Mouse (Mus musculus) E14TG2a.4 (cell line): Measurements from ENCODE around the gene 1700028J19Rik.

Experiments used
- H3K27me3 ChIP-seq: 2 replicates; pipeline ENCODE4 v1.6.1; 2014; ENCODE audit warnings: low read length, control low read depth; ENCODE audit not compliant: insufficient read depth
- H3K36me3 ChIP-seq: 2 replicates; pipeline ENCODE4 v1.6.1; 2014; ENCODE audit warnings: low read length, control low read depth; ENCODE audit not compliant: insufficient read depth
- H3K4me1 ChIP-seq: replicated peaks from 2 replicates; pipeline ENCODE4 v1.6.1; 2014; ENCODE audit warnings: low read depth, low read length, control low read depth
- H3K4me3 ChIP-seq: replicated peaks from 2 replicates; pipeline ENCODE4 v1.5.1; 2014; ENCODE audit warnings: mild to moderate bottlenecking, low read length
- H3K9me3 ChIP-seq: 2 replicates; pipeline ENCODE4 v1.6.1; 2014; ENCODE audit warnings: low read length, control low read depth
- CTCF ChIP-seq: conservative IDR thresholded peaks from 2 replicates; pipeline ENCODE4 v1.5.1; 2014; ENCODE audit warnings: low read length
- NANOG ChIP-seq: IDR thresholded peaks from 2 replicates; pipeline ENCODE4 v1.6.1; 2014; ENCODE audit warnings: borderline replicate concordance, low read length, mixed read lengths
- POU5F1 ChIP-seq: IDR thresholded peaks from 2 replicates; pipeline ENCODE4 v1.6.1; 2014; ENCODE audit warnings: low read length, borderline replicate concordance

1700028J19Rik gene

DNA sequence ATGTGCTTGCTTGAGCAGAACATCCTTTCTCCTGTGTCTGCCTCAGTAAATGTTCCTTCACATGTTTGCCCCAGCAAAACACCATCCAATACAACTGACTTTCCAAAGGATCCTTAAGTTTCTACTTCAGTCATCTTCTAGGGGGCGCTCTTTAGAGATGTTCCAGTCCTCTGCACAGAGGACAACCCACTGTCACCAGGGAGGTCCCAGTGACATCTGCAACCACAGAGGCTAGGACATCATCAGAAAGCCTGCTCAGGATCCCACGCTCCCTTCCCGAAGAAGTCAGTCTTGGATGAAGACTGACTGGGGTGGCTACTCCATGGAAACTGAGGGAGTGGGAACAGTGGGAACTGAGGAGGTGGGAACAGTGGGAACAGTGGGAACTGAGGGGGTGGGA, 29.1 kb upstream of the 1700028J19Rik start:
- no peak for TF ChIP-seq CTCF
- TF ChIP-seq POU5F1, result no peak
- TF ChIP-seq NANOG, result no peak
- no peak overlapping the region for H3K4me3 ChIP-seq
- H3K36me3 ChIP-seq, result no peaks in the 10 kb centered on the region
- H3K9me3 ChIP-seq, result no peaks in the 10 kb centered on the region
- H3K27me3 ChIP-seq, result no peaks in the 10 kb centered on the region
- peaks cover 56% of the 10 kb centered on the region for H3K4me1 ChIP-seq

DNA sequence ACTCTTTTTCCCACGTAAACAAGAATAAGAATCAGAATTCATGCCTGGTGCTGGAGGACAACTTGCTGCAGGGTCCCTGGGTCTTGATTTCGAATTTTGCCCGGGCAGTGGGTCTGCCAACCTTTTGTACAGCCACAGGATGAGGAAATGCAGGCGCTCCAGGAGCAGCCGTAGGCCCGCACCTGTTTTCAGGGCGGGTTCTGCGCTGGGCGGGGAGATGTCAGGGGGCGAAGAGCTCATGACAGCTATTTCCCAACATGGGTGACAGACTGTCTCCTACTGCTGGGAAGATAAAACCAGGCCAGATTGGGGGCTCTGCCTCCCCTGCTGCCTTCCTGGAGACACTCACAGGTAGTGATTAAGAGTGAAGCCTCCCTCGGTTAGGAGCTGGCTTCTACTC, 27.6 kb upstream of the 1700028J19Rik start:
- Histone ChIP-seq H3K36me3 (no peaks in the 10 kb centered on the region), H3K27me3 (no peaks in the 10 kb centered on the region), H3K4me1 (peaks cover 56% of the 10 kb centered on the region), H3K9me3 (no peaks in the 10 kb centered on the region), H3K4me3 (peak overlapping the region; percentile 50)
- no peak for TF ChIP-seq NANOG
- no peak for TF ChIP-seq CTCF
- TF ChIP-seq POU5F1, result no peak

DNA sequence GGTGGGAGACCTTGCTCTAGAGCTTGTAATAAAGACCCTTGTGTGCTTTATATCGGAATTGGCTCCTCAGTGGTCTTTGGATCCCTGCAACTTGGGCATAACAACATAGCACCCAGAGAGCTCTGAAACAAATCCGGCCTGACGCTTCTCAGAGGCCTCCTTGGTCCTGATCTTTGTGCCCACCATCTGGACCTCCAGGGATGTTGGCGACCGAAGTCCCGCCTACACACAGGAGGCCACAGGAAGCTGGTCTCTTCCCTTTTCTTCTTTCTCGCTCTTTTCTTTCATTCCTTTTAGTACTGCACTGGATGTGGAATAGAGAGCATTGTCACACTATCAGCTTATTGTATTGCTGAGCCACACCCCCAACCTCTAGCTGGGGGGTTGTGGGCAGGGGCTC, 27.0 kb upstream of the 1700028J19Rik start:
- Histone ChIP-seq H3K4me3 (peak overlapping the region; percentile 50), H3K27me3 (0 out of 2 replicates have a peak, but pooled peaks cover under 1% of the 10 kb centered on the region), H3K4me1 (peaks cover 56% of the 10 kb centered on the region), H3K9me3 (no peaks in the 10 kb centered on the region), H3K36me3 (no peaks in the 10 kb centered on the region)
- TF ChIP-seq CTCF (no peak), POU5F1 (no peak)

- TF ChIP-seq CTCF (no peak), POU5F1 (no peak), NANOG (no peak)
- Histone ChIP-seq H3K9me3 (no peaks in the 10 kb centered on the region), H3K4me3 (no peak overlapping the region), H3K27me3 (peaks cover 8% of the 10 kb centered on the region; the same call in 1 of the 2 replicates), H3K4me1 (peaks cover 54% of the 10 kb centered on the region), H3K36me3 (no peaks in the 10 kb centered on the region)
These were observed 26.1 kb upstream of the 1700028J19Rik start for GRCm38 (mm10) chr7:44272546-44272945.

DNA sequence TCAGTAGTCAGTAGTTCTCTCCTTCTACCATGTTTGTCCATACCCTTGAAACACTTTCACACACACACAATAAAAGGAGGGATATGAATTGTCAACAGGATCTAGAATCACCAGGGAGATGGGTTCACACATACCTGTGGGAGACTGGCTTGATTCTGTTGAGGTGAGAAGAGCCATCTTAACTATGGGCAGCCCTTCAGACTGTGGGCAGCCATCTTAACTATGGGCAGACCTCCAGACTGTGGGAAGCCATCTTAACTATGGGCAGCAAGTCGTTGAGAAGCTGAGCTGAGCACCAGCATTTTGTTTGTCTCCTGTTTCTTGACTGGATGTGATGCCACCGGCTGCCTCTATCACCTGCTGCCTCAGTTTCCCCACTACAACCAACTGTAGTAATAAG, 24.8 kb upstream of the 1700028J19Rik start:
- H3K4me3 ChIP-seq, result no peak overlapping the region
- H3K9me3 ChIP-seq, result no peaks in the 10 kb centered on the region
- H3K27me3 ChIP-seq, result peaks cover 14% of the 10 kb centered on the region; the same call in 1 of the 2 replicates
- no peak for TF ChIP-seq NANOG
- TF ChIP-seq POU5F1, result no peak
- no peak for TF ChIP-seq CTCF
- peaks cover 55% of the 10 kb centered on the region for H3K4me1 ChIP-seq
- H3K36me3 ChIP-seq, result no peaks in the 10 kb centered on the region

GRCm38 (mm10) chr7:44269397-44269796, 22.9 kb upstream of the 1700028J19Rik start:
- Histone ChIP-seq H3K4me3 (no peak overlapping the region), H3K9me3 (no peaks in the 10 kb centered on the region), H3K27me3 (peaks cover 18% of the 10 kb centered on the region), H3K4me1 (peaks cover 40% of the 10 kb centered on the region), H3K36me3 (no peaks in the 10 kb centered on the region)
- TF ChIP-seq POU5F1 (no peak), CTCF (no peak), NANOG (no peak)

- no peaks in the 10 kb centered on the region for H3K9me3 ChIP-seq
- TF ChIP-seq POU5F1 (no peak), CTCF (no peak), NANOG (no peak)
- peaks cover 18% of the 10 kb centered on the region for H3K27me3 ChIP-seq
- peaks cover 31% of the 10 kb centered on the region for H3K4me1 ChIP-seq
- H3K4me3 ChIP-seq, result no peak overlapping the region
- no peaks in the 10 kb centered on the region for H3K36me3 ChIP-seq
These were observed 21.6 kb upstream of the 1700028J19Rik start for GRCm38 (mm10) chr7:44268117-44268516.

DNA sequence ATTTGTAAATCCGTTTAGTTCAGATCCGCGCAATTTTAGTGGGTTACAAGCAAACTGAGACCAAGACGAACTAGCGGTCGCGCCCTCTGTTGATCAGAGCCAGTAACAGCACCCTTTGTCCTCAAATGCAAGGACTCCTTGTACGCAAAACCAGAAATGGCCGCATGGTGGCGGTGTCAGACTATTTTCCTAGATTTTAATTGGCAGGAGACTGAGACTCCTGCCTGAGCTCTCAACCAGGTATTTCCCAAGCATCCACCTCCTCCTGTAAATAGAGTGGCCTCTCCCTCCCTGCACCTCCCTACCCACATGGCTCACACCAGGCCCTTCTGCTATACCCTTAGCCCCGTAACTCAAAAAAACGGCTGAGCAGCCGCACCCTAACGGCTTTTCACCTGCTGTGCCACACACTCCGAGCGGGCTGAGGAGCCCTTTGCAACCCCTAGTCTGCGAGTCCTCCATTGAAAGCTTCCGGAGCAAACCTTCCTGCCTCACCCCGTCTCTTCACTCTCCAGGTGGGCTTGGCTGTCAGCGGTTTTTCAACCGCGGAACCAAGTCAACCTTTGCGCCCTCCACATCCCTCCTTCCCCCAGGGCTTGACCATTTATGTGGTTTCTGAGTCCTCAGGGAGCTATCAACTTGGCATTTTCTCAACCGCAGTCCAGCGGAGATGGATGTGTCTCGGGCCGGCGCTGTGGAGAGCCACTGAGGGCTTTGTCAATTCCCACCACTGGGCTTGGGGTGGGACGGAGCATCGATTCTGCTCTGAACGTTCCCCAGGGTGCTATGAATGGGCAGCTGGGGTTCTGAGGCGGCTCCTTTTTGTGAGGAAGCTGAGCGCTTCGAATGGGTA, 16.5 kb upstream of the 1700028J19Rik start:
- H3K4me1 ChIP-seq, result peaks cover 35% of the 10 kb centered on the region
- TF ChIP-seq NANOG (no peak), CTCF (peak; percentile 96), POU5F1 (no peak)
- H3K4me3 ChIP-seq, result peak overlapping the region; percentile 69
- H3K9me3 ChIP-seq, result no peaks in the 10 kb centered on the region
- H3K36me3 ChIP-seq, result no peaks in the 10 kb centered on the region
- peaks cover 23% of the 10 kb centered on the region for H3K27me3 ChIP-seq

DNA sequence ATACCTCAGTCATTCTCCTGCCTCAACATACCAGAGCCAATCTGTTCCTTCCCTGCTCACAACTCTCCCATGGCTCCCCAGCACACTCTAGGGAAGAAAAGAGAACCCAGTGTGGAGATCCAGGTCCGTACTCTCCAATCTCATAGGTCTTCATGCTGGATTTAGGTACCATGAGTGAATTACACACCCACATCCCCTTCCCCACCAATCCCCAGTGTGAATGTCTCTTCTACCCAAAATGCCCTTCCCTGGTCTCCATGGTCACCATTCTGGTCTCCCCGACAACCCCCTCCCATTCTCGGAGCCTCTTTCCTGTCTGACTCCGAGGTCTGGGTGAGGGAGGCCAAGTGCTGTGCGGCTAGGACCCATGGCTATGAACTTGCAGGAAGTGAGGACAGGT, 14.7 kb upstream of the 1700028J19Rik start, which contains the start of gene Gm15517:
Gm15517 (plus strand) TSS at position 301 of the 400 bp plus-strand sequence.
- H3K4me3 ChIP-seq, result no peak within 1 kb of the TSS; the same call in 1 of the 2 replicates
- no peak for TF ChIP-seq NANOG
- TF ChIP-seq CTCF, result no peak
- no peak for TF ChIP-seq POU5F1
- H3K9me3 ChIP-seq, result no peaks in the 10 kb centered on the region
- peaks cover 14% of the 10 kb centered on the region for H3K27me3 ChIP-seq
- H3K4me1 ChIP-seq, result peaks cover 31% of the 10 kb centered on the region
- H3K36me3 ChIP-seq, result no peaks in the 10 kb centered on the region
